Mouse (Mus musculus): ENCODE measurements at regions not wholly inside any gene's neighbourhood (a gene's known extent, or its start where the extent isn't known, plus 50 kb on each side); places are given as distances from the start of the nearest gene placed in this dataset.

DNA sequence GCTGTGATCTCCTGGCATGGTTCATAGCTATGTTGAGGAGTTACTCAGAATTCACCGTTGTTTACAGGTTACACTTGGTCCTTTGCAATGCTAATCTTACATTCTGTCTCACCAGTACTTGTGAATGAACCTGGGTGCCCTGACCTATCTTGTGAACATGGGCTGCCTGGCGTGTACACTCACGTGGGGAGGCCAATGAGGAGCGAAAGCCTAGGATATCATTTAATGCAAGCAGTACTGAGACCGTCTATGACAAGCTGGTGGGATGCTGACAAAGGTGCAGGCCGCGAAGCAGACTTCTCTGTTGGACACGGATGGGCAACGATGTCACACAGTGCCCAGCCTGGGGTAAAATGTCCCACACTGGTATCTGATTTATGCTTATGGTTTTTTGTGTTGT is 66.3 kb downstream of the Gpr6 start:
- DNase-seq (ENCODE audit: low spot score) (no peak), ATAC-seq (ENCODE audit: insufficient read depth, low read depth) (no peak)
- H3K27ac ChIP-seq (ENCODE audit: low read depth), result no peak overlapping the region
- H3K4me1 ChIP-seq (ENCODE audit: control insufficient read depth, insufficient read depth), result no peaks in the 10 kb centered on the region
- no peaks in the 10 kb centered on the region for H3K9me3 ChIP-seq (replicated peaks; ENCODE audit: control insufficient read depth, low read length)
- no peak overlapping the region for H3K4me2 ChIP-seq (ENCODE audit: low read depth, low read length)
- no peak for TF ChIP-seq CTCF (IDR thresholded peaks at IDR 0.05; ENCODE audit: low read depth)
- TF ChIP-seq EP300 (IDR thresholded peaks at IDR 0.05; ENCODE audit: low read depth), result no peak
- H3K9ac ChIP-seq (replicated peaks; ENCODE audit: low read depth, low read length), result no peak overlapping the region
- H3K27me3 ChIP-seq (ENCODE audit: control insufficient read depth, insufficient read depth, low read length), result no peaks in the 10 kb centered on the region
- 86% methylated on average over 9 of the region's 9 CpGs for WGBS
- no peak overlapping the region for H3K4me3 ChIP-seq (ENCODE audit: low read depth, low read length)
- H3K36me3 ChIP-seq (replicated peaks; ENCODE audit: control insufficient read depth, insufficient read depth, low read length), result no peaks in the 10 kb centered on the region

DNA sequence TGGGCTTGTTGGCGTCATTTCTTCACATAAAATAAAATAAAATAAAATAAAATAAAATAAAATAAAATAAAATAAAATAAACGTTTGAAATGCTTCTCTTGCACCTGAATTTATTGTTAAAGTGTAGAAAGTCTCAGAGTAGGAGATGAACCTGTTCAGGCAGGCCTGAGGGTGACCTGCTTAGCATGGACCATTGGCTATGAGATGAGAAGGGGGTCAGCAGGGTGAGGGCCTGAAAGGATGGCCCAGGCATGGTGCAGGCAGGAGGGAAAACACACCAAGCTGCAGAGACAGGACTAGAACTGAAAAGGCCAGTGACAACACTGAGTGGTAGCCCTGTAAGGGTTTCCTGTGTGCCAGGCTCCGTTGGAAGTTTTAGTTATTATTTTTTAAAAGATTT is 67.3 kb downstream of the Gpr6 start:
- Histone ChIP-seq H3K27me3 (ENCODE audit: control insufficient read depth, insufficient read depth, low read length) (no peaks in the 10 kb centered on the region), H3K4me1 (ENCODE audit: control insufficient read depth, insufficient read depth) (no peaks in the 10 kb centered on the region), H3K27ac (ENCODE audit: low read depth) (no peak overlapping the region), H3K9ac (replicated peaks; ENCODE audit: low read depth, low read length) (no peak overlapping the region), H3K4me2 (ENCODE audit: low read depth, low read length) (no peak overlapping the region), H3K9me3 (replicated peaks; ENCODE audit: control insufficient read depth, low read length) (no peaks in the 10 kb centered on the region), H3K36me3 (replicated peaks; ENCODE audit: control insufficient read depth, insufficient read depth, low read length) (no peaks in the 10 kb centered on the region), H3K4me3 (ENCODE audit: low read depth, low read length) (no peak overlapping the region)
- ATAC-seq (ENCODE audit: insufficient read depth, low read depth), result no peak
- TF ChIP-seq EP300 (IDR thresholded peaks at IDR 0.05; ENCODE audit: low read depth) (no peak), CTCF (IDR thresholded peaks at IDR 0.05; ENCODE audit: low read depth) (no peak)
- DNase-seq (ENCODE audit: low spot score), result no peak
- WGBS, result 60% methylated on average over 3 of the region's 3 CpGs

DNA sequence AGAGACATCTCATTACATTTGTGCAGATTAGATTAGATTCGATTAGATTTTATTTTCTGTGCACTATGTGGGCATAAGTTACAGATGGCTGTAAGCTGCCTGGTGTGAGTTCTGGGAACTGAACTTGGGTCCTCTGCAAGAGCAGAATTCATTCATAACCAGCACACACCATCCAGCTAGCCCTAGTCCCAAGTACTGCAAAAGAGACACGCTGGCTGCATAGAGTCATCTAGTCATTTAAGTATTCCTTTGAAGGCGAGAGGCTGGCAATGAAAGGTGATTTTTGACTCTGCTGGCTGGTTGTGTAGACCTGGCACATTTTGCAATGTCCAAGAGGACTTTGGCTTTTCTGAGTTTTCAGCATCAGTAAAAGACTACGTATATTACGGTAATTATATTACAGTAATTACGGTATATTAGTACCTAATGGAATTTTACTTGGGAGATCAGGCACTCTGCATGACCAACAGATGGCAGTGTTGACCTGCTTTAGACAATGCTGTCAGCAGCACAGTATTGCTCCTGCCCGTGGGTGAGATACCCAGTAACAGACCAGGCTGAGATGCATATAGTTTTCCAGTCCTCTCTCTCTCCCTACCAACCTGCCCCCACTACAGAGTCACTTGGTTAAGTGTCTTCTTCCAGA is 67.9 kb downstream of the Gpr6 start:
- 28% methylated on average over 7 of the region's 7 CpGs for WGBS
- Histone ChIP-seq H3K9me3 (replicated peaks; ENCODE audit: control insufficient read depth, low read length) (no peaks in the 10 kb centered on the region), H3K27me3 (ENCODE audit: control insufficient read depth, insufficient read depth, low read length) (no peaks in the 10 kb centered on the region), H3K4me1 (ENCODE audit: control insufficient read depth, insufficient read depth) (no peaks in the 10 kb centered on the region), H3K9ac (replicated peaks; ENCODE audit: low read depth, low read length) (no peak overlapping the region), H3K4me3 (ENCODE audit: low read depth, low read length) (no peak overlapping the region), H3K4me2 (ENCODE audit: low read depth, low read length) (no peak overlapping the region), H3K36me3 (replicated peaks; ENCODE audit: control insufficient read depth, insufficient read depth, low read length) (no peaks in the 10 kb centered on the region), H3K27ac (ENCODE audit: low read depth) (no peak overlapping the region)
- TF ChIP-seq CTCF (IDR thresholded peaks at IDR 0.05; ENCODE audit: low read depth) (peak; percentile 89), EP300 (IDR thresholded peaks at IDR 0.05; ENCODE audit: low read depth) (no peak)
- DNase-seq (ENCODE audit: low spot score), result peak; percentile 88
- ATAC-seq (ENCODE audit: insufficient read depth, low read depth), result peak; percentile 84

DNA sequence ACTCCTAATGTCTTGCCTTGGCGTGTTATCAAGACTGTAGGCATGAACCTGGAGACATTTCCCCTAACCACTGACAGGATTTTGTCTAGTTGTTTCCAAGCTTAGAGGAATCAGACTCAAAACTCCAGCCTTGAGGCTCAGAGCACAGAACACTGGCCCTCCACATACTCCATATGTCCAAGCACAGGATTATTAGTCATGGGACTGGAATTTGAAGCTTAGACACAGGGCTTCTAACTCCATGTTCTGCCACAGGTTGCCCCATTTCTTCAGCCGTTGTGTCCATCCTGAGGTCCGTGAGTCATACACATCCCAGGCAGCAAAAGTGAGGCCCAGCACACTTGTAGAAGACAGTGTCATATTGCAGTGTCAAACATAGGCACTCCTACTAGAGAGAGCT is 68.9 kb downstream of the Gpr6 start:
- no peak for ATAC-seq (ENCODE audit: insufficient read depth, low read depth)
- TF ChIP-seq CTCF (IDR thresholded peaks at IDR 0.05; ENCODE audit: low read depth) (no peak), EP300 (IDR thresholded peaks at IDR 0.05; ENCODE audit: low read depth) (no peak)

DNA sequence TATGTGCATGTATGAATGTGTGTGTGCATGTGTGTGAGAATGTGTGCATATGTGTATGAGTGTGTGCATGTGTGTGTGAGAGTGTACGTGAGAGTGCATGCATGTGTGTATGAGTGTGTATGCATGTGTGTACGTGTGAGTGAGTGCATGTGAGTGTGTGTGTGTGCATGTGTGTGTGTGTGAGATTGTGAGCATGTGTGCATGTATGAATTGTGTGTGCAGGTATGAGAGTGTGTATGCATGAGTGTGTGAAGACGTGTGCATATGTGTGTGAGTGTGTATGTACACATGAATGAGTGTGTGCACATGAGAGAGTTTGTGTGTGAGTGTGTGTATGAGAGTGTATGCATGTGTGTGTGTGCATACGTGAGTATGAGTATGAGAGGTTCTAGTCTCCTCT is 71.1 kb downstream of the Gpr6 start:
- TF ChIP-seq EP300 (IDR thresholded peaks at IDR 0.05; ENCODE audit: low read depth), result no peak
- 82% methylated on average over 4 of the region's 4 CpGs for WGBS

More for the DNA sequence above, 68.9 kb downstream of the Gpr6 start:
- Histone ChIP-seq H3K36me3 (replicated peaks; ENCODE audit: control insufficient read depth, insufficient read depth, low read length) (no peaks in the 10 kb centered on the region), H3K9ac (replicated peaks; ENCODE audit: low read depth, low read length) (no peak overlapping the region), H3K27ac (ENCODE audit: low read depth) (no peak overlapping the region), H3K4me2 (ENCODE audit: low read depth, low read length) (no peak overlapping the region), H3K27me3 (ENCODE audit: control insufficient read depth, insufficient read depth, low read length) (0 out of 2 replicates have a peak, but pooled peaks cover 3% of the 10 kb centered on the region), H3K4me3 (ENCODE audit: low read depth, low read length) (no peak overlapping the region), H3K9me3 (replicated peaks; ENCODE audit: control insufficient read depth, low read length) (no peaks in the 10 kb centered on the region), H3K4me1 (ENCODE audit: control insufficient read depth, insufficient read depth) (no peaks in the 10 kb centered on the region)
- WGBS, result 51% methylated on average over 3 of the region's 3 CpGs
- no peak for DNase-seq (ENCODE audit: low spot score)

DNA sequence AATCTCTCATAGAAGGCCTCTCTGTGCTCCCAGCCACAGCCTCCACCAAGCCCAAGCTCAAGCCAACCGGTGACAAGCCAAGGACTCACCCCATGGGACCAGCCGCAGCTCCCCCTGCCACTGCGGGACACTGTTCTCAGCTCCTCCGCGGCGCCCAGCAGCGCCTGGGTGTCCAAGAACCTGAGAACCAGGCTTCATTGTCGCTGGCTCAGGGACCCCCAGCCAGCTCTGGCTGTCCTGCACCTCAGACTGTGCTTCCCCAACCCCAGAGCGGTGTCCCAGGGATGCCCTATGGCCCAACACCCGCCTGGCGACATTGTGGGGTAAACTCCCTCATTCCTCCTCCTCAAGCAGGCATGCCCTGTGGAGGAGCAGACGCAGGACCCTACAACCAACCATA is 72.6 kb downstream of the Gpr6 start:
- Histone ChIP-seq H3K9me3 (replicated peaks; ENCODE audit: control insufficient read depth, low read length) (no peaks in the 10 kb centered on the region), H3K27me3 (ENCODE audit: control insufficient read depth, insufficient read depth, low read length) (0 out of 2 replicates have a peak, but pooled peaks cover 3% of the 10 kb centered on the region)
- WGBS, result 74% methylated on average over 12 of the region's 12 CpGs

More for the DNA sequence above, 71.1 kb downstream of the Gpr6 start:
- no peaks in the 10 kb centered on the region for H3K4me1 ChIP-seq (ENCODE audit: control insufficient read depth, insufficient read depth)
- H3K9ac ChIP-seq (replicated peaks; ENCODE audit: low read depth, low read length), result no peak overlapping the region
- H3K4me3 ChIP-seq (ENCODE audit: low read depth, low read length), result no peak overlapping the region
- no peak for ATAC-seq (ENCODE audit: insufficient read depth, low read depth)
- H3K27me3 ChIP-seq (ENCODE audit: control insufficient read depth, insufficient read depth, low read length), result 0 out of 2 replicates have a peak, but pooled peaks cover 3% of the 10 kb centered on the region
- H3K27ac ChIP-seq (ENCODE audit: low read depth), result no peak overlapping the region
- no peaks in the 10 kb centered on the region for H3K36me3 ChIP-seq (replicated peaks; ENCODE audit: control insufficient read depth, insufficient read depth, low read length)
- no peaks in the 10 kb centered on the region for H3K9me3 ChIP-seq (replicated peaks; ENCODE audit: control insufficient read depth, low read length)
- no peak for DNase-seq (ENCODE audit: low spot score)
- H3K4me2 ChIP-seq (ENCODE audit: low read depth, low read length), result no peak overlapping the region

More for the DNA sequence above, 72.6 kb downstream of the Gpr6 start:
- Histone ChIP-seq H3K36me3 (replicated peaks; ENCODE audit: control insufficient read depth, insufficient read depth, low read length) (no peaks in the 10 kb centered on the region), H3K27ac (ENCODE audit: low read depth) (no peak overlapping the region), H3K4me2 (ENCODE audit: low read depth, low read length) (no peak overlapping the region), H3K9ac (replicated peaks; ENCODE audit: low read depth, low read length) (no peak overlapping the region), H3K4me3 (ENCODE audit: low read depth, low read length) (no peak overlapping the region), H3K4me1 (ENCODE audit: control insufficient read depth, insufficient read depth) (no peaks in the 10 kb centered on the region)
- ATAC-seq (ENCODE audit: insufficient read depth, low read depth), result no peak
- TF ChIP-seq EP300 (IDR thresholded peaks at IDR 0.05; ENCODE audit: low read depth), result no peak
- TF ChIP-seq CTCF (IDR thresholded peaks at IDR 0.05; ENCODE audit: low read depth), result no peak
- DNase-seq (ENCODE audit: low spot score), result no peak

Data from heart, postnatal 0 days (tissue).